Mouse (Mus musculus) mature B cell (primary cell): ENCODE measurements around the gene Glg1.
"Not testable (repeated sequence)": the region's sequence is repeated elsewhere in the genome, so short reads cannot be mapped to it uniquely, and the experiment has no call there.

Experiments
- in situ Hi-C: fragments of 300-500 bp; cut with MboI; formaldehyde crosslinking; loops from 2 replicates; pipeline ENCODE4 v1.14.3; 2019

Glg1 gene

DNA sequence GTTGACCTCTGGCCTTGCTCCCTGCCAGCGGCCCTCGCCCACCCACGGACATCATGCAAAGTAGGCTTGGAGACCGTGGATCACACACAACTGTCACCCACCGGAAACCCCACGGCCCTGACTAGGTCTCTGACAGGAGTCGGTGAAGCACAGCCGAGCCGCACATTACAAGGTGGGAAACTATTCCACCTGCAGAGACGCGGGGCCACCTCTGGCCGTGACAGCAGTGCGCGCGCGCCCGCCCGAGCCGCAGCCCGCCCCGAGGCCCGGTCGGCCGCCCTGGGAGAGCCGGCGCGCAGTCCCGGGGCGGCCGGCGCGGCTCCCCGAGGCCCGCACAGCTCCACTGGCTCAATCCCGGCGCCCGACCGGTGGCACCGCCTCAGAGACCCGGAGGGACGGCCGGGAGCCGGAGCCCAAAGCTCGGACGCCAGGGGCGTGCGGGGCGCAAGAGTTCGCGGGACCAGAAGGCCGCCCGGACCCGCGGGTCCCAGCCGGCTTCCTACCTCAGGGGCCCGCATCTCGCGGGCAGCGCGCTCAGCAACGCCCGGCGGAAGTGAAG, 114.0 kb downstream of the Glg1 start:
- in situ Hi-C loops: not testable (repeated sequence)

DNA sequence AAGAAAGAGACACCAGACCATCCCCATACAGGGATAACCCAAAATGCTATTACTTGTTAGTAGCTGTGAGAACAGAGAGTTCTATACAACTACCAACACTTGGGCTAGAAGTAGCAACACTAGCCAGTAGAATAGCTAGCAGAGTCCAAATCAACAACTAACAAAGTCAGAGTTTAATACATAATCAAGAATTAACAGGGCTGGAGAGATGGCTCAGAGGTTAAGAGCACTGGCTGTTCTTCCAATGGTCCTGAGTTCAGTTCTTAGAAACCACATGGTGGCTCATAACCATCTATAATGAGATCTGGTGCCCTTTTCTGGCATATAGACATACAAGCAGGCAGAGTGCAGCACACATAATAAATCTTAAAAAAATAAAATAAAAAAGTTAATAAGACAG, 116.5 kb downstream of the Glg1 start:
- in situ Hi-C loops: no loop called here

DNA sequence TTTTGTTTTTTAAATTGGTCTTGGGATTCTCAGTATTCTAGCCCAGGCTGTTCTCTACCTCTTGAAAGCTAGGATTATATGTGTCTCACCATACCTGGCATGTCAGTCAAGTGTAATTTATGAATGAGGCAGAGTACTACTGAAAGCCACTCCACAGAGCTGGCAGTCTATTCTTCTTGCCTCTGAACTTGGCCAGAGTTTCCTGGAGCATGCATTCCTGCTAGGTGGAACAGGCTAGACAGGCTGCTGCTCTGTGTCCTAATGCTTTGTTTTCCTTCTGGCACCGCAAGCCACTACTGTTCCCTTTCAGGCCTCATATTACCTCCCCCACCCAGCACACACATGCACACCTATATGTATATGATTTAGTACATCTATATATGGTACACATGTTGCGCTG, 128.3 kb downstream of the Glg1 start:
- in situ Hi-C loops: no loop called here

DNA sequence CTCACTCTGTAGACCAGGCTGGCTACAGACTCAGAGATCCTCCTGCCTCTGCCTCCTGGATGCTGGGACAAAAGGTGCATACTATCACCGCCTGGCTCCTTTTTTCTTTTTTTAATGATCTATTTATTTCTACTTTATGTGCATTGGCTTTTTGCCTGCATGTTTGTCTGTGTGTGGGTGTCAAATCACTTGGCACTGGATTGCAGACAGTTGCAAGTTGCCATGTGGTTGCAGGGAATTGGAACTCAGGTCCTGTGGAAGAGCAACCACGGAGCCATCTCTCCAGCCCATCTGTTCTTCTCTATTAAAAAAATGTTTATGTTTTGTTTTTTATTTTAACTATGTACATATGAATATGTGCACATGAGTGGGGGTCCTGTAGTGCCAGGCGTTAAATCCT, 139.5 kb downstream of the Glg1 start:
- in situ Hi-C loops: no loop called here

DNA sequence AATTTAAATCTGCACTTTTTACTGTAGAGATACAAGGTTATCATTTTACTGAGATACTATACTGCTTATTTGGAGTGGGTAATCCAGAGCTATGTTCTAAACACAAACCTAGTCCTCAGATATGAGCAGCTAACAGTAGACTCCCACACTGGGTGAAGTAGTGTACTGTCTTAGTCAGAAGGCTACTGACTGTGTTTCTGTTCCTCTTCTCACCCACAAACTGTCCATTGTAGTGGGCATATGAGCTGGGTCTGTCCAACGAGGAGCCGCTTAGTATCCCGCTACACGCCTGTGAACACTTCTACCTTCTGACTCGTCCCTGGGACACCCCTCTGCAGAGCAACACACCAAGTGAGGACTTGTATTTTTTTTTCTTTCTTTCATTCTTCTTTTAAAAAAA, 144.1 kb downstream of the Glg1 start:
- in situ Hi-C loops: no loop called here
